Mouse (Mus musculus) erythroblast, embryonic 14.5 days (primary cell): ENCODE measurements around the gene Snd1.

Source experiments
- GATA1 ChIP-seq: IDR thresholded peaks from 2 replicates; pipeline ENCODE4 v1.6.1; 2012; ENCODE audit warnings: low read length, inconsistent platforms, mixed read lengths
- TAL1 ChIP-seq: IDR thresholded peaks from 3 replicates; pipeline ENCODE4 v1.6.1; 2012; ENCODE audit warnings: low read length, inconsistent platforms, mixed read lengths

GRCm38 (mm10) chr6:28795792-28796515, 321.0 kb downstream of the Snd1 start:
- no peak for TF ChIP-seq GATA1
- TF ChIP-seq TAL1 = no peak
